Mouse (Mus musculus) myocyte (in vitro differentiated cells): ENCODE results near the gene Hist1h2ab. TPM values are rescaled to one million over a fixed set of nuclear protein-coding genes. Genes with fewer than 3 reads are reported as not detected.

Source experiments
- H3K27me3 ChIP-seq: one replicate; pipeline ENCODE4 v1.6.1; 2011; ENCODE audit not compliant: control insufficient read depth, insufficient read depth, insufficient read length
- H3K36me3 ChIP-seq: one replicate; pipeline ENCODE4 v1.6.1; 2011; ENCODE audit not compliant: control insufficient read depth, insufficient read depth
- H3K4me2 ChIP-seq: one replicate; pipeline ENCODE4 v1.6.1; 2011; ENCODE audit warnings: low read depth, control low read depth
- H3K4me3 ChIP-seq: one replicate; pipeline ENCODE4 v1.5.1; 2011; ENCODE audit warnings: mild to moderate bottlenecking, control low read depth, moderate library complexity
- H3K79me2 ChIP-seq: one replicate; pipeline ENCODE4 v1.6.1; 2011; ENCODE audit not compliant: control insufficient read depth, insufficient read depth
- H3ac ChIP-seq: one replicate; pipeline ENCODE4 v1.6.1; 2011; ENCODE audit not compliant: control insufficient read depth, insufficient read length
- CEBPB ChIP-seq: IDR thresholded peaks from 2 replicates; pipeline ENCODE4 v1.6.1; 2011; ENCODE audit warnings: mild to moderate bottlenecking, moderate library complexity; ENCODE audit not compliant: poor library complexity, insufficient read depth, severe bottlenecking
- E2F4 ChIP-seq: IDR thresholded peaks from one replicate; pipeline ENCODE4 v1.6.1; 2011; ENCODE audit warnings: mild to moderate bottlenecking, control low read depth, moderate library complexity; ENCODE audit not compliant: insufficient read depth
- MAX ChIP-seq: IDR thresholded peaks from one replicate; pipeline ENCODE4 v1.6.1; 2011; ENCODE audit warnings: low read depth, mild to moderate bottlenecking, control low read depth
- MYOD1 ChIP-seq, 3 experiments: IDR thresholded peaks; one replicate each; pipeline ENCODE4 v1.6.1; 2011; ENCODE audit warnings: control low read depth in 2 of 3, low read depth in 2 of 3, mild to moderate bottlenecking in 2 of 3, moderate library complexity in 1 of 3; ENCODE audit not compliant: insufficient read length in 2 of 3, control insufficient read depth in 1 of 3
- MYOG ChIP-seq, 3 experiments: IDR thresholded peaks; one replicate each; pipeline ENCODE4 v1.6.1; 2011; ENCODE audit warnings: control low read depth in 2 of 3, low read depth in 2 of 3, mild to moderate bottlenecking in 2 of 3; ENCODE audit not compliant: insufficient read length in 2 of 3, control insufficient read depth in 1 of 3, insufficient read depth in 1 of 3
- POLR2A ChIP-seq: IDR thresholded peaks from one replicate; pipeline ENCODE4 v1.6.1; 2011; ENCODE audit warnings: low read depth, mild to moderate bottlenecking, control low read depth, moderate library complexity; ENCODE audit not compliant: insufficient read length
- POLR2AphosphoS2 ChIP-seq: IDR thresholded peaks from one replicate; pipeline ENCODE4 v1.6.1; 2011; ENCODE audit warnings: low read depth, control low read depth; ENCODE audit not compliant: insufficient read length
- REST ChIP-seq: IDR thresholded peaks from one replicate; pipeline ENCODE4 v1.6.1; 2011; ENCODE audit warnings: mild to moderate bottlenecking, control low read depth, moderate library complexity; ENCODE audit not compliant: insufficient read depth, insufficient read length
- SRF ChIP-seq: IDR thresholded peaks from one replicate; pipeline ENCODE4 v1.6.1; 2011; ENCODE audit warnings: low read depth; ENCODE audit not compliant: control insufficient read depth, insufficient read length
- TCF12 ChIP-seq: IDR thresholded peaks from one replicate; pipeline ENCODE4 v1.6.1; 2011; ENCODE audit warnings: mild to moderate bottlenecking, control low read depth; ENCODE audit not compliant: poor library complexity, insufficient read depth, severe bottlenecking
- TCF3 ChIP-seq: IDR thresholded peaks from one replicate; pipeline ENCODE4 v1.6.1; 2011; ENCODE audit warnings: low read depth, control low read depth; ENCODE audit not compliant: insufficient read length
- USF1 ChIP-seq: IDR thresholded peaks from one replicate; pipeline ENCODE4 v1.6.1; 2011; ENCODE audit warnings: low read depth, mild to moderate bottlenecking, control low read depth, moderate library complexity
- polyA plus RNA-seq: library from polyadenylated mRNA; unstranded; fragments of >200 nt; fragmentation: generic; extraction: Trizol; gene quantifications from one replicate; pipeline ENCODE4 v1.2.1, GENCODE M21; 2012; ENCODE audit warnings: missing spikeins

The Hist1h2ab gene
- polyA plus RNA-seq, 1 experiment = 2.1 TPM

- Histone ChIP-seq H3K4me2 (no peak overlapping the region), H3ac (no peak overlapping the region), H3K36me3 (no peaks in the 10 kb centered on the region), H3K79me2 (no peaks in the 10 kb centered on the region), H3K4me3 (no peak overlapping the region), H3K27me3 (no peaks in the 10 kb centered on the region)
- TF ChIP-seq MYOG (IDR thresholded peaks at IDR 0.05; ENCODE audit: control insufficient read depth in 1 of 3, insufficient read depth in 1 of 3, insufficient read length in 2 of 3, low read depth in 2 of 3) (no peak), POLR2AphosphoS2 (no peak), E2F4 (no peak), MAX (no peak), CEBPB (no peak), TCF12 (no peak), POLR2A (no peak), MYOD1 (IDR thresholded peaks at IDR 0.05; ENCODE audit: control insufficient read depth in 1 of 3, insufficient read length in 2 of 3, low read depth in 2 of 3) (no peak), SRF (no peak), USF1 (no peak), REST (no peak), TCF3 (no peak)
These were observed 42.9 kb upstream of the Hist1h2ab start for GRCm38 (mm10) chr13:23708041-23708440.

DNA sequence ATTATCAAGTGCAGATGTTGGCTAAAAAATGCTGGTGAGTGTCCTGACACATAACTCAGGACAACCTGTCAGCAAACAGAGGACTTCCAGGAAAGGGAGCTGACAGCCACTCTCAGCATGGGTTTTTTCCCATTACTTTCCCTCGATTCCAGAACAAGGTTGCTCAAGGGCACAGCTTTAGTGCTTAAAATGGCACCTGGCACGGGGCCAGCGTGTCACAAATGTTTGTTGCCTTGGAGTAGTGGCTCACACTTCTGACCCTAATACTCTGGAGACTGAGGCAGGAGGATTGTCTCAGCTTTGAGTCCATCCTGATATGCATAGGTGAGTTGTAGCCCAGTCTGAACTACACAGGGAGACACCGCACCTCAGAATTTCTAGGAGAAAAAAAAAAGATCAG lies 42.3 kb upstream of the Hist1h2ab start:
- Histone ChIP-seq H3K36me3 (no peaks in the 10 kb centered on the region), H3K79me2 (no peaks in the 10 kb centered on the region), H3ac (no peak overlapping the region), H3K4me3 (no peak overlapping the region), H3K4me2 (no peak overlapping the region), H3K27me3 (no peaks in the 10 kb centered on the region)
- TF ChIP-seq TCF3 (no peak), E2F4 (no peak), USF1 (no peak), SRF (no peak), POLR2A (no peak), POLR2AphosphoS2 (no peak), MYOG (IDR thresholded peaks at IDR 0.05; ENCODE audit: control insufficient read depth in 1 of 3, insufficient read depth in 1 of 3, insufficient read length in 2 of 3, low read depth in 2 of 3) (no peak), MYOD1 (IDR thresholded peaks at IDR 0.05; ENCODE audit: control insufficient read depth in 1 of 3, insufficient read length in 2 of 3, low read depth in 2 of 3) (no peak), TCF12 (no peak), REST (no peak), MAX (no peak), CEBPB (no peak)

DNA sequence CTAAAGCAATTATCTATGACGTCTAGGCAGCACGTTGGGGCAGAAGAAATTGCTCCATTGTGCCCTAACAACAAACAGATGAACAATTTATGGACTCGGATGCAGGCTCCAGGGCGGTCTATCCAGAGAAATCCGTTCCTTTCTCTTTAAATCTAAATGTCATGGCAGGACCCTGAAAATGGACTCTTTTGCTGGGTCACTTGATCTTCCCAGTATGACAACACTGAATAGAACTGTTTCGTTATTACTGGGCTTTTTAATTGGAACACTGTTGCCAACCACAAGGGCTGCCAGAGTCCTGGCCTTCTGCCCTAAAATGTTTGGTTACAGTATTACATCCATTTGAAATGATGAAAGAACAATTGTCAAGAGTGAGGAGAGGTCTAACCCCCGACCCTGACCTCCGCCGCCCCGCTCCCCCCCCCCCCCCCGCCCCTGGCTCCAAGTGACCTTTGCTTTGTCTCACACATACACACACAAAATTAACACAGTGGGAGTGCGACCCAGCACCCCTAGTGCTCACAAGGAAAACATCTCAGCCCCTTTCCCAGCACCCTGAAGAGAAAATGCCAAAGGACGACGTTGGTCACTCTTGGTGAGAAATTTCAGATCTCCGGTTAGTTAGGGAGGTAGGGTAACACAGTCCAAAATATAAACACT lies 41.1 kb upstream of the Hist1h2ab start:
- no peaks in the 10 kb centered on the region for H3K36me3 ChIP-seq
- TF ChIP-seq POLR2A = no peak
- TF ChIP-seq MYOG (IDR thresholded peaks at IDR 0.05; ENCODE audit: control insufficient read depth in 1 of 3, insufficient read depth in 1 of 3, insufficient read length in 2 of 3, low read depth in 2 of 3) = no peak
- no peak for TF ChIP-seq MYOD1 (IDR thresholded peaks at IDR 0.05; ENCODE audit: control insufficient read depth in 1 of 3, insufficient read length in 2 of 3, low read depth in 2 of 3)
- no peak for TF ChIP-seq REST
- TF ChIP-seq MAX = no peak
- no peak for TF ChIP-seq TCF12
- no peak for TF ChIP-seq POLR2AphosphoS2
- no peak for TF ChIP-seq TCF3
- TF ChIP-seq USF1 = no peak
- TF ChIP-seq SRF = no peak
- TF ChIP-seq E2F4 = no peak
- TF ChIP-seq CEBPB = no peak
- H3ac ChIP-seq = no peak overlapping the region
- peak overlapping the region; percentile 34 for H3K4me3 ChIP-seq
- H3K4me2 ChIP-seq = peak overlapping the region; percentile 99
- H3K27me3 ChIP-seq = no peaks in the 10 kb centered on the region
- H3K79me2 ChIP-seq = no peaks in the 10 kb centered on the region

DNA sequence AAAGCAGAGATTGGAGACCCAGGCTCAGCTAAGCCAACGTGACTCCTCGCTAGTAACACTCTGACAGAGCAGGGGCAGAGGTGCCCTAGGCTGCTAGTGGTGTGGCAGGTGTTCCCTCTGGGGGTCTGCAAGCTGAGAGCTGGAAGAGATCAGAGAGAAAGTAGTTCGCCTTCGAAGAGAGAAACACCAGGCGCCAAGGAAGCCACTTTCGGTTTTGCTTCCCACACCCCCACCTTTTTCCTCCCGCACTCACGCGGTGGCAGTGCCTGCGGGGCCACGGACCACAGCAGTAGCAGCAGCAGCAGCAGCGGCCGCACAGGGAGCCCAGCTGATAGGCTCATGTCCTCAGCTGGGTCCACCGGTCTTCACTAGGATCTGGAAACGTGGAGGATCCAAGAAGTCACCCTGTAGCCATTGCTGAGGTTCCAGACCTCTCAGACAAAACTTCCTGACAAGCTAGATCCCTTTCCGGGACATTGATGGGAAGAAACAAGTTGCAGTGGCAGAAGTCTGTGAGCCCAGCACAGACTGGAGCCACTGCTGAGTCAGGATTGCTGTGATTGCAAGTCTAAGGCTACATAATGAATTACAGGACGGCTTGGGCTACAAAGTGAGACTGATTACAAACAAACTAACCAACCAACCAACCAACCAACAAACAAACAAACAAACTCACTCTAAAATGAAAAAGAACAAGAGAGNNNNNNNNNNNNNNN lies 40.4 kb upstream of the Hist1h2ab start, which contains the start of gene Hfe:
TSS of gene Hfe (minus strand) at position 481 of the 716 bp plus-strand sequence.
- Histone ChIP-seq H3ac (no peak within 1 kb of the TSS), H3K36me3 (no peaks in the 10 kb centered on the region), H3K79me2 (no peaks in the 10 kb centered on the region), H3K27me3 (no peaks in the 10 kb centered on the region), H3K4me3 (peak within 1 kb of the TSS; percentile 34), H3K4me2 (peak within 1 kb of the TSS; percentile 99)
- TF ChIP-seq TCF3 (no peak), MYOG (IDR thresholded peaks at IDR 0.05; ENCODE audit: control insufficient read depth in 1 of 3, insufficient read depth in 1 of 3, insufficient read length in 2 of 3, low read depth in 2 of 3) (peak in 1 of 3 experiments; percentile 13)
